Mouse (Mus musculus): Measurements from ENCODE around the gene Wwtr1.

DNA sequence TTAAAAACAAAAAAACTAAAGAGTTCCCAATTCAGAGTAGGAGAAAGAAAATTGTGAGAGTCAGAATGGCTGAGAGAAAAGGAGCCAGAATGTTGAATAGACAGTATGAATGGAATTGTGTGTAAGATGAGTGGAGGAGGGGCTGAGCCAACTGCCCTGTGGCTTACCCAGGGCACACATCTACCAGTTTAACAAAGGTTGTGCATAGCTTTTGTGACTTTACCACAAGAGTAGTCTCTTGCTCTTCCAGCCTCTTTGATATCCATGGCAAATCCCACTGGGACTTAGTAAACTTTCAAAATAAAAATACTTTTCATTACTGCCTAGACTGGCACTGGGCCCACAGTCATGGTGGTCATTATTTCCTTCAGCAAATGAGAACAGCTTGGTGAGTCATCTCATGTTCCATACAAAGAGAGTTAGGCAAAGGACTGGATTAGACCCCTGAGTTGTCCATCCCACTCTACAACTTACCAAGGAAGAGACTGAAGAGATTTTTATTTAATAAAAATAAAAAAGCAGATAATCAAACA, 32.8 kb downstream of the Wwtr1 start:
- no peak for TF ChIP-seq CTCF (IDR thresholded peaks at IDR 0.05; ENCODE audit: low read depth)
- TF ChIP-seq EP300 (IDR thresholded peaks at IDR 0.05; ENCODE audit: low read depth), result no peak

Data from liver, embryonic 14.5 days (tissue).